In genomic region chr6:31945347-31945746, GRCm38 (mm10) we compare ENCODE assay signal across 16 mouse cellular contexts.
DNase-seq lines count a peak whose midpoint lies in the region; TF ChIP-seq lines count a peak whose summit lies in the region.
"Had no signal": no experiment of that assay in that cellular context is flagged by ENCODE, and none has a peak within 500 bp of the region (broad histone marks: within the 10 kb centered on the region; RNA-seq: fewer than 3 reads in every experiment).

No protein-coding gene starts in this region.

- TF ChIP-seq CTCF in brain, embryonic 14.5 days (IDR thresholded peaks at IDR 0.05; ENCODE audit: borderline replicate concordance, extremely low read depth, insufficient read depth, insufficient read length): no peak

- no peak for TF ChIP-seq POLR2A in brain, embryonic 14.5 days (IDR thresholded peaks at IDR 0.05; ENCODE audit: borderline replicate concordance, extremely low read depth, insufficient read depth, insufficient read length, poor library complexity, severe bottlenecking)

- DNase-seq in cerebellum, postnatal 14 days: peak; percentile 40 to 56
- DNase-seq in cerebellum, adult 11-12 months: no peak
- peak; percentile 41 for DNase-seq in left cerebral cortex, postnatal 4 days
- DNase-seq in left cerebral cortex, adult 8-10 months (ENCODE audit: low spot score in 2 of 2): no peak
- peak; percentile 3 for DNase-seq in A20 (ENCODE audit: low read depth, low spot score)
- DNase-seq in brain, embryonic 14.5 days (ENCODE audit: low read depth): peak; percentile 41
- DNase-seq in spleen, postnatal 14 days (ENCODE audit: low spot score in 2 of 2): no peak
- DNase-seq: adrenal gland, adult 8-10 months; adrenal gland, postnatal 14 days; adrenal gland, postnatal 36 days; B cell, adult 2 months; cerebellum, adult 11 months; cerebellum, adult 2 months; cerebellum, adult 9-10 months; cerebellum, postnatal 36 days; embryo, embryonic 11 days had no signal

- intact Hi-C loops in left cerebral cortex, postnatal 4 days (cut with DNase I): no loop called here

Comparison
In these comparisons a context has a peak if more than half of its experiments do, and no peak if none do; other contexts are left out.
1. DNase-seq: peak in cerebellum, postnatal 14 days (2 of 2), left cerebral cortex, postnatal 4 days (single experiment), A20 (single experiment) and brain, embryonic 14.5 days (single experiment); none in cerebellum, adult 11-12 months (single experiment), left cerebral cortex, adult 8-10 months (0 of 2) and spleen, postnatal 14 days (0 of 2).